Mouse (Mus musculus): ENCODE results near the gene Prlh.

GRCm38 (mm10) chr1:90903971-90904458, 48.9 kb upstream of the Prlh start:
- no peak for TF ChIP-seq CTCF (IDR thresholded peaks at IDR 0.05; ENCODE audit: low read depth)
- TF ChIP-seq EP300 (optimal IDR thresholded peaks at IDR 0.05), result no peak

All from stomach, postnatal 0 days (tissue).